Mouse (Mus musculus) olfactory bulb, adult 2 months (tissue): ENCODE results near the gene Map10. TPM values are rescaled to one million over a fixed set of nuclear protein-coding genes. Genes with fewer than 3 reads are reported as not detected.

Experiments used
- H3K27ac ChIP-seq: fragments of 200-500 bp; 2 replicates; pipeline ENCODE4 v1.5.1; 2012; ENCODE audit warnings: low read depth, low read length; ENCODE audit not compliant: insufficient read depth
- H3K4me1 ChIP-seq: fragments of 200-500 bp; 2 replicates; pipeline ENCODE4 v1.6.1; 2012; ENCODE audit warnings: low read length; ENCODE audit not compliant: control insufficient read depth, insufficient read depth
- H3K4me3 ChIP-seq: fragments of 200-500 bp; 2 replicates; pipeline ENCODE4 v1.5.1; 2012; ENCODE audit warnings: mild to moderate bottlenecking, low read depth, low read length, moderate library complexity; ENCODE audit not compliant: insufficient read depth
- CTCF ChIP-seq: fragments of 200-500 bp; IDR thresholded peaks from 2 replicates; pipeline ENCODE4 v1.5.1; 2012; ENCODE audit warnings: low read depth, mild to moderate bottlenecking, low read length, moderate library complexity; ENCODE audit not compliant: insufficient read depth
- POLR2A ChIP-seq: fragments of 200-500 bp; IDR thresholded peaks from 2 replicates; pipeline ENCODE4 v1.6.1; 2012; ENCODE audit warnings: mild to moderate bottlenecking, low read depth, low read length, moderate library complexity; ENCODE audit not compliant: insufficient read depth
- WGBS: fragments of 180-500 bp; shearing (Covaris S2); methylation state at CpG from one replicate; pipeline ENCODE4 v1.1.7; 2018; 5-methylcytosine and 5-hydroxymethylcytosine counted together
- polyA plus RNA-seq: library from polyadenylated mRNA; stranded (reverse); fragments of >200 nt; gene quantifications from 2 replicates; pipeline ENCODE4 v1.2.4, GENCODE M21; 2012; ENCODE audit warnings: low replicate concordance; ENCODE audit not compliant: missing spikeins, insufficient read depth, insufficient read length

Map10 gene
- polyA plus RNA-seq, 1 experiment, result not detected

- Histone ChIP-seq H3K27ac (no peak overlapping the region), H3K4me3 (no peak overlapping the region), H3K4me1 (no peaks in the 10 kb centered on the region)
- TF ChIP-seq POLR2A (no peak), CTCF (no peak)
- 78% methylated on average over 6 of the region's 6 CpGs for WGBS
Observed at GRCm38 (mm10) chr8:125695951-125696350, 26.3 kb downstream of the Map10 start.

- no peak overlapping the region for H3K4me3 ChIP-seq
- no peak for TF ChIP-seq CTCF
- no peak for TF ChIP-seq POLR2A
- 79% methylated on average over 6 of the region's 6 CpGs for WGBS
- H3K27ac ChIP-seq, result no peak overlapping the region
- no peaks in the 10 kb centered on the region for H3K4me1 ChIP-seq
Observed at GRCm38 (mm10) chr8:125699391-125700025, 29.9 kb downstream of the Map10 start.

DNA sequence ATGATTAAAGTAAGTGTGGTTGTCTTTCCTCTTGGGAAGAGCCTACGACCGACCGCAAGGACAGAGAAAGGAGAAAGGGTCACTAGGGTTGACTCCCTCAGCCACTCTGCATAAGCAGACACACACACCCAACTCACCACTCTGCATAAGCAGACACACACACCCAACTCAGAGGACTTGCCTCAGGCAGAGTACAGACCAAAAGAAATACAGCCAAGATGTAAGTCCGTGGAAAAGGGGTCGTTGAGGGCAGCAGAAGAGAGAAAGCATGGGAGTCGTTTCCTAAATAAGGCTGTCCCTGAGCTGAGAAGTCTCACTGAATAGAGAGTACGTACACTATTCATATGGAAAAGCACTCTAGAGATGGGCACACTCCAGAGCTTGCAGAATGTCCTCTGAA, 30.8 kb downstream of the Map10 start:
- no peak for TF ChIP-seq POLR2A
- no peak for TF ChIP-seq CTCF
- WGBS, result 83% methylated on average over 7 of the region's 7 CpGs
- Histone ChIP-seq H3K4me1 (no peaks in the 10 kb centered on the region), H3K27ac (no peak overlapping the region), H3K4me3 (no peak overlapping the region)

- WGBS, result 60% methylated on average over 15 of the region's 15 CpGs
- H3K4me1 ChIP-seq, result no peaks in the 10 kb centered on the region; the same call in 1 of the 2 replicates
Observed at GRCm38 (mm10) chr8:125702868-125703473, 33.4 kb downstream of the Map10 start.

DNA sequence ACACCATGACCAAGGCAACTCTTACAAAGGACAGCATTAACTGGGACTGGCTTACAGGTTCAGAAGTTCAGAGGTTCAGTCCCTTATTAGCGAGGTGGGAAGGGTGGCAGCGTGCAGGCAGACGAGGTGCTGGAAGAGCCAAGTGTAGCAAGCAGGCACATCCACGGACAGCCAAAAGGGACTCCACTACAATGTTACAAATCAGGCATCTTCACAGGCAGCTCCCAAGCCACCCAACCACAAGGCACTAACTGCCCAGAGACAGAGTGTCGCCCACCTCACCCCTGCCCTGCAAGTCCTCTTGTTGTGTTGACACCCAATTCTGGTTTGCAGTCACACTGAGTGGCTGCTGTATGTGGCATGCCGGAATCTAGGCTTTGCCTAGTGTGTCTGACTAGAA, 34.8 kb downstream of the Map10 start:
- WGBS, result 86% methylated on average over 6 of the region's 6 CpGs
- no peak overlapping the region for H3K4me3 ChIP-seq
- TF ChIP-seq POLR2A, result no peak
- TF ChIP-seq CTCF, result no peak
- no peaks in the 10 kb centered on the region; the same call in 1 of the 2 replicates for H3K4me1 ChIP-seq
- no peak overlapping the region for H3K27ac ChIP-seq

More at GRCm38 (mm10) chr8:125702868-125703473, 33.4 kb downstream of the Map10 start:
- no peak overlapping the region for H3K27ac ChIP-seq
- TF ChIP-seq CTCF (no peak), POLR2A (no peak)
- H3K4me3 ChIP-seq, result no peak overlapping the region

GRCm38 (mm10) chr8:125705816-125706215, 36.2 kb downstream of the Map10 start:
- WGBS, result 46% methylated on average over 7 of the region's 7 CpGs
- Histone ChIP-seq H3K27ac (no peak overlapping the region), H3K4me3 (no peak overlapping the region), H3K4me1 (no peaks in the 10 kb centered on the region; the same call in 1 of the 2 replicates)
- TF ChIP-seq POLR2A (no peak), CTCF (no peak)

DNA sequence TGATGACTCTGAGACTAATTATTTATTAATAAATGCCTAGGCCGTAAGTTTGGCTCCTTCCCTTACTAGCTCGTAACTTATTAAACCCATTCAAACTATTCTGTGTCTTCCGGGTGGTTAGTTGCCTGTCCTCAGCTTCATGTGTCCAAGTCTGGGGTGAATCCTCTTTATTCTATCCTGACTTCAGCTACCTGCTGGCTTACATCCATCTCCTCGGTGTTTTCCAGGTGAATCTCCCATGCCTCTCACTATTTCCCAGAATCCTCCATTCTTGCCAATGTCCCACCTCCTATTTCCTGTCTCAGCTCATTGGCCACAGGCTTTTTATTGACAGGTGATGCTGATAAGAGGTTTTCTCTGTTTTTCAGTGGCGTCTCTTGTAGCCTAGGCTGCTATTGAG, 39.6 kb downstream of the Map10 start:
- Histone ChIP-seq H3K27ac (no peak overlapping the region), H3K4me1 (no peaks in the 10 kb centered on the region; the same call in 1 of the 2 replicates), H3K4me3 (no peak overlapping the region)
- 94% methylated on average over 5 of the region's 5 CpGs for WGBS
- TF ChIP-seq POLR2A (no peak), CTCF (no peak)

DNA sequence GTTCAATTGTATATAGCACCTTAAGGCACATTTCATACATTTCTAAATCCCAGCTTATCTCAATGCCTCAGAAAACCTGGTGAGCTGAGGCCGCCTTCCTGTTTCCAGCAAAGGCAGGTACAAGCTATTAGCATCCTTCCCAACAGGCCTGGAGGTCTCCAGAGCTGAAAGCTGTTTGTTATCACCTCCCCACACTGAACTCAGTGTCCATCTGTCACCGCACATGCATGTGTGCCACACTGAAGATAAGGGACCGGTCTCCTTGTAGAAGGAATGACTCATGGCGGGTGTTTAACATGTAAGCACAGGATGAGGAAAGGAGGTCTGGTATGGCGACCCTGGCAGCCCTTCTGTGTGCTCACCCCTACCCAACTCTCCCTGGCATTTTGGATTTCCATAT, 41.9 kb downstream of the Map10 start:
- H3K4me1 ChIP-seq, result no peaks in the 10 kb centered on the region
- no peak overlapping the region for H3K4me3 ChIP-seq
- WGBS, result 93% methylated on average over 5 of the region's 5 CpGs
- TF ChIP-seq CTCF (no peak), POLR2A (no peak)
- no peak overlapping the region for H3K27ac ChIP-seq

- H3K4me1 ChIP-seq, result no peaks in the 10 kb centered on the region
- no peak for TF ChIP-seq CTCF
- TF ChIP-seq POLR2A, result no peak
- H3K4me3 ChIP-seq, result no peak overlapping the region
- H3K27ac ChIP-seq, result no peak overlapping the region
- 66% methylated on average over 4 of the region's 4 CpGs for WGBS
Observed at GRCm38 (mm10) chr8:125716211-125716610, 46.6 kb downstream of the Map10 start.

GRCm38 (mm10) chr8:125716613-125717012, 47.0 kb downstream of the Map10 start:
- 67% methylated on average over 7 of the region's 7 CpGs for WGBS
- H3K4me1 ChIP-seq, result peaks cover 1% of the 10 kb centered on the region; the same call in 1 of the 2 replicates
- TF ChIP-seq CTCF, result no peak
- H3K27ac ChIP-seq, result no peak overlapping the region
- no peak overlapping the region for H3K4me3 ChIP-seq
